Mouse (Mus musculus): ENCODE data around the gene C1qtnf9. TPM values are rescaled to one million over a fixed set of nuclear protein-coding genes. Genes with fewer than 3 reads are reported as not detected.

C1qtnf9 gene
- polyA plus RNA-seq, 1 experiment, result not detected

DNA sequence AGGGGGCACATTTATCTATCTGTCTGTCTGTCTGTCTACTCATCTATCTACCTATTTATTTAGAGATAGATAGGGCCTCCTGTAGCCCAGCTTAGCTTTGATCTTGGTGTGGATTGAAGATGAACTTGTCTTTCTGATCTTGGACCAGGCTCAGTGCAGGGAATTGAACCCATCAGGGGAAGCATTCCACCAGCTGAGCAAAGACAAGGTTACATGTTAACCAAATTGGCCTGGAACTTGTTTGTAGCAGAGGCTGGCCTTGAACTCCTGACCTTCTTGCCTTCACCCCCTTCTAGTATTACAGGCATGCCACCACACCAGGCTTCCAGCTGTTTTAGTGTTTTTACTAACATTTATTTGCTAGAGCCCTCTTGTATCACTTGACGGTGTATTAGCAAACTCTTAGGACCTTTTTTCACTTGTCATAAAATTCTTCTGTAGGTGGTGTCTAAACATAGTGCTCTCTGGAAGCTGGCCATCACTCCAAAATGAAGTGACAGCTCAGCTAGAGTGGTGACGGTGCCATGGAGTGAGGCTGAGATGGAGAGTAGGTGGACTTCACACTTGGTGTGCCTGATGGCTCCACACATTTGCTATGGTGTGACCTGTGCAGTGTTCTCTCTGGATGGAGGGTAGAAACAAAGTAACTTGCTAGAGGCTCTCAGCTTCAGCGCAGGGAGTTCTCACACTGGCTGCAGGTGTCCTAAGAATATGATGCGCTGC lies 28.8 kb downstream of the C1qtnf9 start:
- H3K4me2 ChIP-seq (ENCODE audit: low read depth), result no peak overlapping the region
- peaks cover 12% of the 10 kb centered on the region for H3K36me3 ChIP-seq (ENCODE audit: control insufficient read depth, insufficient read depth)
- no peaks in the 10 kb centered on the region for H3K27me3 ChIP-seq (ENCODE audit: control insufficient read depth, insufficient read depth, insufficient read length)
- no peaks in the 10 kb centered on the region for H3K79me2 ChIP-seq (ENCODE audit: control insufficient read depth, insufficient read depth)
- H3K4me3 ChIP-seq, result no peak overlapping the region
- no peak overlapping the region for H3ac ChIP-seq (ENCODE audit: control insufficient read depth, insufficient read length)
- no peak for TF ChIP-seq SRF (IDR thresholded peaks at IDR 0.05; ENCODE audit: control insufficient read depth, insufficient read length, low read depth)
- TF ChIP-seq TCF3 (IDR thresholded peaks at IDR 0.05; ENCODE audit: insufficient read length, low read depth), result no peak
- no peak for TF ChIP-seq REST (IDR thresholded peaks at IDR 0.05; ENCODE audit: insufficient read depth, insufficient read length)
- TF ChIP-seq MAX (IDR thresholded peaks at IDR 0.05; ENCODE audit: low read depth), result no peak
- TF ChIP-seq TCF12 (IDR thresholded peaks at IDR 0.05; ENCODE audit: insufficient read depth, poor library complexity, severe bottlenecking), result no peak
- no peak for TF ChIP-seq MYOG (IDR thresholded peaks at IDR 0.05; ENCODE audit: control insufficient read depth in 1 of 3, insufficient read depth in 1 of 3, insufficient read length in 2 of 3, low read depth in 2 of 3)
- TF ChIP-seq USF1 (IDR thresholded peaks at IDR 0.05; ENCODE audit: low read depth), result no peak

GRCm38 (mm10) chr14:60797596-60797995 lies 29.7 kb downstream of the C1qtnf9 start:
- H3K4me2 ChIP-seq (ENCODE audit: low read depth), result no peak overlapping the region
- no peak overlapping the region for H3ac ChIP-seq (ENCODE audit: control insufficient read depth, insufficient read length)
- peaks cover 8% of the 10 kb centered on the region for H3K36me3 ChIP-seq (ENCODE audit: control insufficient read depth, insufficient read depth)
- H3K4me3 ChIP-seq, result no peak overlapping the region
- TF ChIP-seq USF1 (IDR thresholded peaks at IDR 0.05; ENCODE audit: low read depth) (no peak), MYOD1 (IDR thresholded peaks at IDR 0.05; ENCODE audit: control insufficient read depth in 1 of 3, insufficient read length in 2 of 3, low read depth in 2 of 3) (no peak), SRF (IDR thresholded peaks at IDR 0.05; ENCODE audit: control insufficient read depth, insufficient read length, low read depth) (no peak), E2F4 (IDR thresholded peaks at IDR 0.05; ENCODE audit: insufficient read depth) (no peak), TCF3 (IDR thresholded peaks at IDR 0.05; ENCODE audit: insufficient read length, low read depth) (no peak), CEBPB (IDR thresholded peaks at IDR 0.05; ENCODE audit: insufficient read depth, poor library complexity, severe bottlenecking) (no peak), POLR2AphosphoS2 (IDR thresholded peaks at IDR 0.05; ENCODE audit: insufficient read length, low read depth) (no peak), REST (IDR thresholded peaks at IDR 0.05; ENCODE audit: insufficient read depth, insufficient read length) (no peak), MYOG (IDR thresholded peaks at IDR 0.05; ENCODE audit: control insufficient read depth in 1 of 3, insufficient read depth in 1 of 3, insufficient read length in 2 of 3, low read depth in 2 of 3) (no peak)
- no peaks in the 10 kb centered on the region for H3K79me2 ChIP-seq (ENCODE audit: control insufficient read depth, insufficient read depth)
- no peaks in the 10 kb centered on the region for H3K27me3 ChIP-seq (ENCODE audit: control insufficient read depth, insufficient read depth, insufficient read length)

DNA sequence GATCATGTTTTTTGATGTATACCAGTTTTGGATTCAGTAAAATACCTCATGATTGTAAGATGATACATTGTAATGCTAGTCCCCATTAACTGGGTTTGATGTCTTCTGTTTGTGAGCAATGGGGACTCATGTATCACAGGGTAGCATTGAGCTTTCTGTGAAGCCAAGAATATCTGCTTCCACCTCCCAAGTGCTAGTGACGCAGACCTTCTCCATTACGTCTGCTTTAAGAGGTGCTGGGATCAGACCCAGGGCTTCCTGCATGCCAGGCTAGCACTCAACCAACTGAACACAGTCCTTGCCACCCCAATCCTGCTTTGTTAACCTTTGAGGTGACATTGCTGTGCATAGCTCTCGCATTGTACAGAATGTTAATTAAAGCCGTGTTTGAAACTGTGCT lies 30.8 kb downstream of the C1qtnf9 start:
- Histone ChIP-seq H3K79me2 (ENCODE audit: control insufficient read depth, insufficient read depth) (no peaks in the 10 kb centered on the region), H3K36me3 (ENCODE audit: control insufficient read depth, insufficient read depth) (peaks cover 8% of the 10 kb centered on the region), H3ac (ENCODE audit: control insufficient read depth, insufficient read length) (no peak overlapping the region), H3K4me2 (ENCODE audit: low read depth) (no peak overlapping the region), H3K4me3 (no peak overlapping the region), H3K27me3 (ENCODE audit: control insufficient read depth, insufficient read depth, insufficient read length) (no peaks in the 10 kb centered on the region)
- TF ChIP-seq MYOD1 (IDR thresholded peaks at IDR 0.05; ENCODE audit: control insufficient read depth in 1 of 3, insufficient read length in 2 of 3, low read depth in 2 of 3), result no peak
- TF ChIP-seq USF1 (IDR thresholded peaks at IDR 0.05; ENCODE audit: low read depth), result no peak
- no peak for TF ChIP-seq SRF (IDR thresholded peaks at IDR 0.05; ENCODE audit: control insufficient read depth, insufficient read length, low read depth)
- TF ChIP-seq MAX (IDR thresholded peaks at IDR 0.05; ENCODE audit: low read depth), result no peak
- no peak for TF ChIP-seq E2F4 (IDR thresholded peaks at IDR 0.05; ENCODE audit: insufficient read depth)
- TF ChIP-seq TCF12 (IDR thresholded peaks at IDR 0.05; ENCODE audit: insufficient read depth, poor library complexity, severe bottlenecking), result no peak

DNA sequence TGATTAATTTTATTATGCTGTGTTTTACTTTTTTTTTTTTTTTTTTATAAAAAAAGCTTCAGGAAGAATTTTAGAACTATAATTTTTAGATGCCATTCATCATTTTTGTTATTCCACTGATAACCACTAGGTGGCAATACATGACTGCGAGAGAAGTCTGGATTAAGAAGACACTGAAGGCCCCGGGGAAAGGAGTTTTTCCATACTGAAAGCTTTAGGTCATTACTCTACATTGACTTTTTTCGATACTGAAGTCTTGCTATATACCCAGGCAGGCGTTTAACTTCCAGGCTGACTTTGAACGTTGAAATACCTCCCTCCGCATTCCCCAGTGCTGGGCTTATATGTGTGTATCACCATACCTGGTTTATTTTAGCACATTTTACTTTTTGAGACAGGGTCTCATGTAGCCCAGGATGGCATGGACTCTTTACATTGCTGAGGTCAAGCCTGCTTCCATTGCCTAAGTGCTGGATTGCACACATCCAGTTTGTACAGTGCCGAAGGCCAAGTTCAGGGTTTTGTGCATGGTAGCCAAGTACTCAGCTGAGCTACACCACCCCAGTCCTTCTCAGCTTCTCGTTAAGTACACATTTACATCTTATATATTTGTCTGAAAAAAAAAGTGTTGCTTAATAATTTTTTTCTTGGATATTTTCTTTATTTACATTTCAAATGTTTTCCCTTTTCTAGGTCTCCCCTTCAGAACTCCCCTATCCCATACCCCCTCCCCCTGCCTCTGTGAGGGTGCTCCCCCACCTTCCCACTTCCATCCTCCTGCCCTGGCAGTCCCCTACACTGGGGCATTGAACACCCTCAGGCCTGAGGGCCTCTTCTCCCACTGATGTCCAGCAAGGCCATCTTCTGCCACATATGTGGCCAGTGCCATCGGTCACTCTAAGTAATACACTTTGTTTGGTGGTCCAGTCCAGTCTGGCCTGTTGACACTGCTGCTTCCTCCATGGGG lies 32.1 kb downstream of the C1qtnf9 start:
- Histone ChIP-seq H3K4me3 (no peak overlapping the region), H3K27me3 (ENCODE audit: control insufficient read depth, insufficient read depth, insufficient read length) (no peaks in the 10 kb centered on the region), H3K79me2 (ENCODE audit: control insufficient read depth, insufficient read depth) (no peaks in the 10 kb centered on the region), H3K4me2 (ENCODE audit: low read depth) (no peak overlapping the region), H3ac (ENCODE audit: control insufficient read depth, insufficient read length) (no peak overlapping the region), H3K36me3 (ENCODE audit: control insufficient read depth, insufficient read depth) (peaks cover 8% of the 10 kb centered on the region)
- TF ChIP-seq POLR2A (IDR thresholded peaks at IDR 0.05; ENCODE audit: insufficient read length, low read depth) (no peak), USF1 (IDR thresholded peaks at IDR 0.05; ENCODE audit: low read depth) (no peak), TCF3 (IDR thresholded peaks at IDR 0.05; ENCODE audit: insufficient read length, low read depth) (no peak), MYOG (IDR thresholded peaks at IDR 0.05; ENCODE audit: control insufficient read depth in 1 of 3, insufficient read depth in 1 of 3, insufficient read length in 2 of 3, low read depth in 2 of 3) (no peak), POLR2AphosphoS2 (IDR thresholded peaks at IDR 0.05; ENCODE audit: insufficient read length, low read depth) (no peak), SRF (IDR thresholded peaks at IDR 0.05; ENCODE audit: control insufficient read depth, insufficient read length, low read depth) (no peak)

GRCm38 (mm10) chr14:60802026-60802425 lies 34.1 kb downstream of the C1qtnf9 start:
- no peak overlapping the region for H3K4me2 ChIP-seq (ENCODE audit: low read depth)
- no peak overlapping the region for H3K4me3 ChIP-seq
- H3ac ChIP-seq (ENCODE audit: control insufficient read depth, insufficient read length), result no peak overlapping the region
- TF ChIP-seq MYOG (IDR thresholded peaks at IDR 0.05; ENCODE audit: control insufficient read depth in 1 of 3, insufficient read depth in 1 of 3, insufficient read length in 2 of 3, low read depth in 2 of 3), result no peak
- no peak for TF ChIP-seq REST (IDR thresholded peaks at IDR 0.05; ENCODE audit: insufficient read depth, insufficient read length)
- H3K79me2 ChIP-seq (ENCODE audit: control insufficient read depth, insufficient read depth), result no peaks in the 10 kb centered on the region
- H3K27me3 ChIP-seq (ENCODE audit: control insufficient read depth, insufficient read depth, insufficient read length), result no peaks in the 10 kb centered on the region
- peaks cover 8% of the 10 kb centered on the region for H3K36me3 ChIP-seq (ENCODE audit: control insufficient read depth, insufficient read depth)
